In the genomic region with DNA sequence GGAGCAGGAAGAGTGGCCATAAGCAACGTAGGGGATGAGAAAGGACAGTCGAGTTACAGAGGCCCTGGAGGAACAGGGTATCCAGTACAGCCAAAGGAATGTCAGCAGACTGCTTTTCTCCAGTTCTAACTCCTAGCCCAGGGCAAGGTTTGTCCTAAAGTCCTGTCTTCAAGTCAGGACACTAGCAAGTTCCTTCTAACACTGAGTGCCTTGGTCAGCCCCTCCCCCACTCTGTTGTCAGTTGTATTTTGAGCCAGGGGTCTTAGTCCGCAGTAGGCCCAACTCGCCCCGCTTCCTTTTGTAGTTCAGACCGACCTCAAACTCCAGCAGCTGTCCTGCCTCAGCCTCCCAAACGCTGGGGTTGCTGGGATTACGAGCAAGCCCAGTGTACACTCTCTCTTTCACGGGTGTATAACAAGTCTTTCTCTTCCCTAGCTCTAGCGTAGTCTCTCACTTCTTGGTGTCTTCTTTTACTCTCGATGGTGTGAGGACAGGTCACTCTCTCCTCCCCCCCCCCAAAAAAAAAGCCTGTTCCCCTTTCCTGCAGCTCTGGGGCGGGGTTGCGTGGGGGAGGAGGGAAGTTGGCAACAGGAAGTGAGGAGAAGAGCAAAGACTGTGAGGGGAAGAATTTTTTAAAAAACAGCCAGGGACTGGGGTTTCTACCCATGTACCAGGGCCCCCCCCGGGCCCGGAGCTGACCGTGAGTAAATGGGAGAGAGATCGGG, we compare ENCODE assay signal across 12 mouse cellular contexts. TPM values are rescaled to one million over a fixed set of nuclear protein-coding genes. Genes with fewer than 3 reads are reported as not detected.
DNase-seq lines count a peak whose midpoint lies in the region; ATAC-seq lines count a peak whose summit lies in the region.
"Had no signal": no experiment of that assay in that cellular context is flagged by ENCODE, and none has a peak within 500 bp of the region (broad histone marks: within the 10 kb centered on the region; RNA-seq: fewer than 3 reads in every experiment).

No protein-coding gene starts in this region.

- peak; percentile 77 for ATAC-seq in granulocyte monocyte progenitor cell, adult 5-6 weeks (replicated peaks; ENCODE audit: poor library complexity, severe bottlenecking)
- no peak for ATAC-seq in forebrain, embryonic 14.5 days

- DNase-seq in heart, adult 18-20 months, result peak; percentile 38 to 68
- no peak for DNase-seq in heart, adult 9 months (ENCODE audit: low spot score in 2 of 2)
- peak; percentile 76 for DNase-seq in A20 (ENCODE audit: low read depth, low spot score)
- DNase-seq in lung, postnatal 4 days, result peak; percentile 62 to 66
- no peak for DNase-seq in cerebellum, adult 9-10 months
- DNase-seq in layer of hippocampus, adult 11-12 months (ENCODE audit: low spot score), result no peak
- no peak for DNase-seq in forebrain, embryonic 14.5 days (ENCODE audit: low spot score)
- DNase-seq: kidney, adult 8-10 months had no signal

- H3K4me3 ChIP-seq in forebrain, embryonic 14.5 days (ENCODE audit: low read depth, low read length), result no peak overlapping the region
- H3K4me3 ChIP-seq: embryonic facial prominence, embryonic 13.5 days; left cerebral cortex, adult 2 months had no signal

- H3K9ac ChIP-seq in forebrain, embryonic 14.5 days (ENCODE audit: low read length), result no peak overlapping the region
- H3K9ac ChIP-seq: embryonic facial prominence, embryonic 13.5 days had no signal

- no peaks in the 10 kb centered on the region for H3K9me3 ChIP-seq in forebrain, embryonic 14.5 days (replicated peaks; ENCODE audit: control insufficient read depth, low read length)
- H3K9me3 ChIP-seq: embryonic facial prominence, embryonic 13.5 days had no signal

- peaks cover 7% of the 10 kb centered on the region; the same call in 1 of the 2 replicates for H3K4me1 ChIP-seq in forebrain, embryonic 14.5 days (ENCODE audit: control insufficient read depth, insufficient read depth, low read length)

- no peak overlapping the region for H3K27ac ChIP-seq in forebrain, embryonic 14.5 days (ENCODE audit: low read depth, low read length)
- H3K27ac ChIP-seq: embryonic facial prominence, embryonic 13.5 days; left cerebral cortex, adult 2 months had no signal

- H3K4me2 ChIP-seq in forebrain, embryonic 14.5 days (ENCODE audit: low read length), result no peak overlapping the region
- H3K4me2 ChIP-seq: embryonic facial prominence, embryonic 13.5 days had no signal

- H3K36me3 ChIP-seq in forebrain, embryonic 14.5 days (ENCODE audit: control insufficient read depth, insufficient read depth, low read length), result no peaks in the 10 kb centered on the region
- H3K36me3 ChIP-seq: embryonic facial prominence, embryonic 13.5 days had no signal

- 80% methylated on average over 15 of the region's 17 CpGs for WGBS in forebrain, embryonic 14.5 days

- H3K27me3 ChIP-seq in forebrain, embryonic 14.5 days (replicated peaks; ENCODE audit: control insufficient read depth, insufficient read depth, low read length), result peaks cover 40% of the 10 kb centered on the region

RNA-seq across cellular contexts. Expression of gene Arhgap9, which starts 1.5 kb away (rescaled TPM):
- total RNA-seq in heart, adult 18-20 months (2021), result 1 to 10 TPM; 4.0 to 5.4 TPM
- total RNA-seq in granulocyte monocyte progenitor cell, adult 5-6 weeks (2014; fragmentation: Nextera tagmentation), result 46.0 and 53.1 TPM in 2 replicates
- 34.7 and 51.8 TPM in 2 replicates for total RNA-seq in granulocyte monocyte progenitor cell, adult 5-6 weeks (2017)
- 0.70 and 1.2 TPM in 2 replicates for polyA plus RNA-seq in forebrain, embryonic 14.5 days (2014; fragmentation: Nextera tagmentation; extraction: Ambion mirVana)

RNA-seq across cellular contexts. Expression of gene Mars, which starts 11.7 kb away (rescaled TPM):
- total RNA-seq in heart, adult 18-20 months (2021), result 10 to 100 TPM; 43.7 to 44.8 TPM
- total RNA-seq in granulocyte monocyte progenitor cell, adult 5-6 weeks (2014; fragmentation: Nextera tagmentation), result 63.0 and 105 TPM in 2 replicates
- total RNA-seq in granulocyte monocyte progenitor cell, adult 5-6 weeks (2017), result 193 and 221 TPM in 2 replicates
- 124 and 135 TPM in 2 replicates for polyA plus RNA-seq in forebrain, embryonic 14.5 days (2014; fragmentation: Nextera tagmentation; extraction: Ambion mirVana)

RNA-seq across cellular contexts. Expression of gene Gli1, which starts 18.5 kb away (rescaled TPM):
- total RNA-seq in heart, adult 18-20 months (2021), result under 1 TPM; 0.82 to 0.87 TPM
- total RNA-seq in granulocyte monocyte progenitor cell, adult 5-6 weeks (2014; fragmentation: Nextera tagmentation), result not detected in 2 replicates
- total RNA-seq in granulocyte monocyte progenitor cell, adult 5-6 weeks (2017), result not detected in 2 replicates
- 0.55 and 1.0 TPM in 2 replicates for polyA plus RNA-seq in forebrain, embryonic 14.5 days (2014; fragmentation: Nextera tagmentation; extraction: Ambion mirVana)

RNA-seq across cellular contexts. Expression of gene Inhbe, which starts 30.9 kb away (rescaled TPM):
- not detected for total RNA-seq in heart, adult 18-20 months (2021)
- not detected in 2 replicates for total RNA-seq in granulocyte monocyte progenitor cell, adult 5-6 weeks (2014; fragmentation: Nextera tagmentation)
- total RNA-seq in granulocyte monocyte progenitor cell, adult 5-6 weeks (2017), result not detected in 2 replicates
- polyA plus RNA-seq in forebrain, embryonic 14.5 days (2014; fragmentation: Nextera tagmentation; extraction: Ambion mirVana), result not detected in 2 replicates
- total RNA-seq: gastrocnemius, adult 8-10 months had no signal

RNA-seq across cellular contexts. Expression of gene Mbd6, which starts 34.5 kb away (rescaled TPM):
- total RNA-seq in heart, adult 18-20 months (2021), result 10 to 100 TPM; 16.7 to 20.2 TPM
- total RNA-seq in granulocyte monocyte progenitor cell, adult 5-6 weeks (2014; fragmentation: Nextera tagmentation), result 53.3 and 72.1 TPM in 2 replicates
- 4.1 TPM in 2 replicates for total RNA-seq in granulocyte monocyte progenitor cell, adult 5-6 weeks (2017)
- polyA plus RNA-seq in forebrain, embryonic 14.5 days (2014; fragmentation: Nextera tagmentation; extraction: Ambion mirVana), result 8.4 and 11.2 TPM in 2 replicates

Comparison
In these comparisons a context has a peak if more than half of its experiments do, and no peak if none do; other contexts are left out.
1. DNase-seq: peak in heart, adult 18-20 months (2 of 2), A20 (single experiment) and lung, postnatal 4 days (2 of 2); none in heart, adult 9 months (0 of 2), cerebellum, adult 9-10 months (single experiment), layer of hippocampus, adult 11-12 months (single experiment) and forebrain, embryonic 14.5 days (single experiment).
2. RNA of gene Arhgap9, which starts 1.5 kb away (total RNA-seq): 34.7 to 53.1 TPM in granulocyte monocyte progenitor cell, adult 5-6 weeks; 4.0 to 5.4 TPM in heart, adult 18-20 months; every median in the first group is over 4 times any median in the second.